Mouse (Mus musculus): ENCODE results near the gene Bcl2l1.

Bcl2l1 gene

GRCm38 (mm10) chr2:152738341-152738740, 93.2 kb downstream of the Bcl2l1 start:
- DNase-seq (ENCODE audit: low read depth, low spot score) = no peak

GRCm38 (mm10) chr2:152737306-152738221, 94.0 kb downstream of the Bcl2l1 start:
- no peak for DNase-seq (ENCODE audit: low read depth, low spot score)

GRCm38 (mm10) chr2:152736748-152737147, 94.8 kb downstream of the Bcl2l1 start:
- no peak for DNase-seq (ENCODE audit: low read depth, low spot score)

- DNase-seq (ENCODE audit: low read depth, low spot score) = peak; percentile 55
These were observed 95.4 kb downstream of the Bcl2l1 start, which contains the start of gene Id1 for GRCm38 (mm10) chr2:152736090-152736601. Gene Id1, plus strand, starts transcription at chr2:152736251.

DNA sequence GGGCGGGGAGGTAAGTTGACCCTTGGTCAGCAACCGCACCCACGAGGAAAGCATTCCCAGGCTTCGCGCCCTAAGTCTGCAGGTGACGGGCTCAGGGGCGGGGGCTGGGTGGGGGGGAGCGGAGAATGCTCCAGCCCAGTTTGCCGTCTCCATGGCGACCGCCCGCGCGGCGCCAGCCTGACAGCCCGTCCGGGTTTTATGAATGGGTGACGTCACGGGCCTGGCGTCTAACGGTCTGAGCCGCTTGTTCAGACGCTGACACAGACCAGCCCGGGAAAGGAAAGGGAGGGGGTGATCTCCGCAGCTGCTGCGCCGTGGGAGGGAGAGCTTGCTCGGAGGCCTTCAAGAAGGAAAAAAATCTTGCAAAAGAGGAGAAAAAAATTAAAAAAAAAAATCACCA, 96.5 kb downstream of the Bcl2l1 start:
- peak; percentile 65 for DNase-seq (ENCODE audit: low read depth, low spot score)

- no peak for DNase-seq (ENCODE audit: low read depth, low spot score)
These were observed 97.0 kb downstream of the Bcl2l1 start for GRCm38 (mm10) chr2:152734501-152734900.

GRCm38 (mm10) chr2:152733201-152733600, 98.3 kb downstream of the Bcl2l1 start:
- DNase-seq (ENCODE audit: low read depth, low spot score) = no peak

All from WW6 (cell line).